Mouse (Mus musculus): Measurements from ENCODE around the gene Grm7. TPM values are rescaled to one million over a fixed set of nuclear protein-coding genes. Genes with fewer than 3 reads are reported as not detected.

Gene Grm7
- polyA plus RNA-seq, 1 experiment from 2014 or later = 0.44 TPM

DNA sequence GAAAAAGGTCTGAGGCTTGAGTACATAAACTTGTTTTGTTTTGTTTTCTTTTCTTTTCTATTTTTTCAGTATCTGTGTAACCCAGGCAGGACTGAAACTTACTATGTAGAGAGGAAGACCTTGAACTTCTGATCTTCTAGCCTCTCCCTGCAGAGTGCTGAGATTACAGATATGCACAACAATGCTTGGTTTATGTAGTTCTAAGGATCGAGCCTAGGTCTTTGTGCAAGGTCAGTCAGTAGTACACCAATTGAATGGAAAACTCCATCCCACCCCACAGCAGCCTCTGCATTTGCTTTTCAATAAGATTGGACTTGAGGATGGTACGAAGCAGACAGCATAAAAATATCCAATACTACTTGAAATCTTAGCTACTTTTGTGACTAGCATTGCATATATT, 800.8 kb downstream of the Grm7 start:
- H3K4me2 ChIP-seq = no peak overlapping the region
- H3K36me3 ChIP-seq (ENCODE audit: control insufficient read depth, insufficient read depth, low read length) = no peaks in the 10 kb centered on the region
- no peak overlapping the region for H3K4me3 ChIP-seq (ENCODE audit: low read depth, low read length)
- DNase-seq (ENCODE audit: low spot score) (no peak), ATAC-seq (replicated peaks; ENCODE audit: low FRiP score) (no peak)
- H3K27me3 ChIP-seq (replicated peaks; ENCODE audit: control insufficient read depth, insufficient read depth, low read length) = no peaks in the 10 kb centered on the region
- no peaks in the 10 kb centered on the region for H3K4me1 ChIP-seq (replicated peaks; ENCODE audit: control insufficient read depth, insufficient read depth, low read length)
- H3K9ac ChIP-seq (ENCODE audit: low read depth, low read length) = no peak overlapping the region
- H3K27ac ChIP-seq (ENCODE audit: low read depth, low read length) = no peak overlapping the region
- WGBS = 67% methylated on average over 2 of the region's 2 CpGs
- no peaks in the 10 kb centered on the region for H3K9me3 ChIP-seq (ENCODE audit: control insufficient read depth, low read length)

- Histone ChIP-seq H3K4me2 (no peak overlapping the region), H3K36me3 (ENCODE audit: control insufficient read depth, insufficient read depth, low read length) (no peaks in the 10 kb centered on the region), H3K4me1 (replicated peaks; ENCODE audit: control insufficient read depth, insufficient read depth, low read length) (no peaks in the 10 kb centered on the region), H3K9me3 (ENCODE audit: control insufficient read depth, low read length) (no peaks in the 10 kb centered on the region), H3K9ac (ENCODE audit: low read depth, low read length) (no peak overlapping the region), H3K27ac (ENCODE audit: low read depth, low read length) (no peak overlapping the region), H3K4me3 (ENCODE audit: low read depth, low read length) (no peak overlapping the region), H3K27me3 (replicated peaks; ENCODE audit: control insufficient read depth, insufficient read depth, low read length) (no peaks in the 10 kb centered on the region)
- DNase-seq (ENCODE audit: low spot score) (no peak), ATAC-seq (replicated peaks; ENCODE audit: low FRiP score) (no peak)
Observed at GRCm38 (mm10) chr6:111447851-111448250, 802.5 kb downstream of the Grm7 start.

- no peaks in the 10 kb centered on the region for H3K36me3 ChIP-seq (ENCODE audit: control insufficient read depth, insufficient read depth, low read length)
- 39% methylated on average over 3 of the region's 3 CpGs for WGBS
- H3K27ac ChIP-seq (ENCODE audit: low read depth, low read length) = no peak overlapping the region
- no peak overlapping the region for H3K4me3 ChIP-seq (ENCODE audit: low read depth, low read length)
- H3K4me1 ChIP-seq (replicated peaks; ENCODE audit: control insufficient read depth, insufficient read depth, low read length) = no peaks in the 10 kb centered on the region
- DNase-seq (ENCODE audit: low spot score) (no peak), ATAC-seq (replicated peaks; ENCODE audit: low FRiP score) (no peak)
- no peak overlapping the region for H3K9ac ChIP-seq (ENCODE audit: low read depth, low read length)
- no peaks in the 10 kb centered on the region for H3K27me3 ChIP-seq (replicated peaks; ENCODE audit: control insufficient read depth, insufficient read depth, low read length)
- no peak overlapping the region for H3K4me2 ChIP-seq
- no peaks in the 10 kb centered on the region for H3K9me3 ChIP-seq (ENCODE audit: control insufficient read depth, low read length)
Observed at GRCm38 (mm10) chr6:111449054-111449783, 803.8 kb downstream of the Grm7 start.

DNA sequence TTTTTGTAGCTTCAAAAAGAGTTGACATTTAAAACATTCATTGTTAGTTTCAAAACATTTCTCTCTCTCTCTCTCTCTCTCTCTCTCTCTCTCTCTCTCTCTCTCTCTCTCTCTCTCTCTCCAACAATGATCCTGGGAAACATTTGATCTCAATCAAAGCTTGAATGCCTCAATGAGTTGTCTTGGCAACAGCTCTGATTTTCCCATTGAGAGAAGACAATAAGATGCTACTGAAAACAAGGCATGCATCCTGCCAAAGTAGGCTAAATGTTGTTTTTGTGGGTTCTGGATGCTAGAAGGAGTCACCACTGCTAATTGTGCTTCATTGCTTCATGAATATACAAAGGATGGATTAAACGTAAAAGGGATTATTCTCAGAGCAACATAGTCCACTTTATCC, 836.5 kb downstream of the Grm7 start:
- Histone ChIP-seq H3K36me3 (ENCODE audit: control insufficient read depth, insufficient read depth, low read length) (no peaks in the 10 kb centered on the region), H3K4me3 (ENCODE audit: low read depth, low read length) (no peak overlapping the region), H3K9me3 (ENCODE audit: control insufficient read depth, low read length) (no peaks in the 10 kb centered on the region), H3K9ac (ENCODE audit: low read depth, low read length) (no peak overlapping the region), H3K27ac (ENCODE audit: low read depth, low read length) (no peak overlapping the region), H3K4me2 (no peak overlapping the region), H3K27me3 (replicated peaks; ENCODE audit: control insufficient read depth, insufficient read depth, low read length) (no peaks in the 10 kb centered on the region), H3K4me1 (replicated peaks; ENCODE audit: control insufficient read depth, insufficient read depth, low read length) (no peaks in the 10 kb centered on the region)
- DNase-seq (ENCODE audit: low spot score) (no peak), ATAC-seq (replicated peaks; ENCODE audit: low FRiP score) (no peak)
- WGBS = 55% methylated on average over 1 of the region's 1 CpGs

DNA sequence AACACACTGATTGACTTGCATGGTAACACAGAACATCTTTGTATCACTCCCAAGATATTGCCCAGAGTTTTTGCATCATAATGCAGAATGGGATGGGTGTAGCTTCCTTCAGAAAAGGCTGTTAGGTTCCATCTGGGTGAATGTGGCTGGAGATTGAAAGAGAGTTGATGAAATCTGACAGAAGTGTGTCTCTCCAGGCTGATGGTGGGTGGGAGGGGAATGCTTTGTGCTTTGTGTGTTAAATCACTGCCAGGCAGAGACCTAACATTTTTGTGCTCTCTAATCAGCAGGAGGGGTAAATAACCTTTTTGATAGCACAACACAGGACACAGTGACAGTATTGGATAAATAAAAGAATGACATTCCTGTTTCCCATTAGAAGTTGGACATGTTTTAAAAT, 840.7 kb downstream of the Grm7 start:
- no peaks in the 10 kb centered on the region for H3K36me3 ChIP-seq (ENCODE audit: control insufficient read depth, insufficient read depth, low read length)
- H3K4me1 ChIP-seq (replicated peaks; ENCODE audit: control insufficient read depth, insufficient read depth, low read length) = no peaks in the 10 kb centered on the region
- no peaks in the 10 kb centered on the region for H3K27me3 ChIP-seq (replicated peaks; ENCODE audit: control insufficient read depth, insufficient read depth, low read length)
- no peak overlapping the region for H3K9ac ChIP-seq (ENCODE audit: low read depth, low read length)
- H3K27ac ChIP-seq (ENCODE audit: low read depth, low read length) = no peak overlapping the region
- no peaks in the 10 kb centered on the region for H3K9me3 ChIP-seq (ENCODE audit: control insufficient read depth, low read length)
- ATAC-seq (replicated peaks; ENCODE audit: low FRiP score) (no peak), DNase-seq (ENCODE audit: low spot score) (no peak)
- H3K4me3 ChIP-seq (ENCODE audit: low read depth, low read length) = no peak overlapping the region
- H3K4me2 ChIP-seq = no peak overlapping the region

DNA sequence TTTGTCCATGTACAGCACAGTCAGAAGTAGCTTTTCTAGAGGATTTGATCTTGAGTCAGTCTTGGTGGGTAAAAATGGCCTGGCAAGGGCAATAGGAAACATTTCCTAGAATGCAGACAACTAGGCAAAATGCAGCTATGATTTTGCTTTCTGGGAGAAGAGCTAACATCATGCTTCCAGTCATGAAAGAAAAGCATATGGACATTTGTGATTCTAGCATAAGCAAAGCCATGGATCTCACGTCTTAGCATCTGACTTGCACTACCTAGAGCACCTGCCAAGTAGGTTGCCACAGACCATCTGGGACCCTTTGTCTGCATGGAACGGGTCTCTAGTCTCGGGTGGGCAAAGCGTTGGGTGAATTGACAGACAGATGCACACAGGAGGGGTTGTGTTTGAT, 842.2 kb downstream of the Grm7 start:
- no peaks in the 10 kb centered on the region for H3K36me3 ChIP-seq (ENCODE audit: control insufficient read depth, insufficient read depth, low read length)
- no peak overlapping the region for H3K27ac ChIP-seq (ENCODE audit: low read depth, low read length)
- 79% methylated on average over 4 of the region's 4 CpGs for whole genome bisulfite sequencing
- ATAC-seq (replicated peaks; ENCODE audit: low FRiP score) = no peak
- H3K9ac ChIP-seq (ENCODE audit: low read depth, low read length) = no peak overlapping the region
- DNase-seq (ENCODE audit: low spot score) = no peak
- no peaks in the 10 kb centered on the region for H3K9me3 ChIP-seq (ENCODE audit: control insufficient read depth, low read length)
- no peak overlapping the region for H3K4me2 ChIP-seq
- H3K27me3 ChIP-seq (replicated peaks; ENCODE audit: control insufficient read depth, insufficient read depth, low read length) = no peaks in the 10 kb centered on the region
- H3K4me1 ChIP-seq (replicated peaks; ENCODE audit: control insufficient read depth, insufficient read depth, low read length) = no peaks in the 10 kb centered on the region
- H3K4me3 ChIP-seq (ENCODE audit: low read depth, low read length) = no peak overlapping the region

DNA sequence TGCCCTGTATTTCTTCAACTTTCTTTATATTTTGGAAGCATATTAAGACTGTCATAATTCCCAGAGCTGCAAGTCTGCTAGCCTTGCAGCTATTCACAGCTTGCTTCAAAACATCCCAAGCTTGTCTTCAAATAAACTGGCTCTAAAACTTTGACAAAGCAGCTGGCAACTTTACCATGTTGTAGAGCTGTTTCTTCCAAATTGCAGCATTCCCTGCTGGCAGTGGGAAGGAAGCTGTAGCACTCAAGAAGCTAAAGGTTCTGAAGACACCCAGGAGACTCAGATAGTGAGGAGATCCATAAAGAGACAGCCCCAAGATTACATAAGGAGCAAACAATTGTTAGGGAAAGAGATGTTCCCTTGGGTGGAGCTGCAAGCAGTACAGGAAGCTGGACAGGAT, 846.8 kb downstream of the Grm7 start:
- no peaks in the 10 kb centered on the region for H3K9me3 ChIP-seq (ENCODE audit: control insufficient read depth, low read length)
- ATAC-seq (replicated peaks; ENCODE audit: low FRiP score) (no peak), DNase-seq (ENCODE audit: low spot score) (no peak)
- no peaks in the 10 kb centered on the region for H3K27me3 ChIP-seq (replicated peaks; ENCODE audit: control insufficient read depth, insufficient read depth, low read length)
- no peak overlapping the region for H3K4me2 ChIP-seq
- H3K9ac ChIP-seq (ENCODE audit: low read depth, low read length) = no peak overlapping the region
- no peaks in the 10 kb centered on the region for H3K36me3 ChIP-seq (ENCODE audit: control insufficient read depth, insufficient read depth, low read length)
- H3K4me1 ChIP-seq (replicated peaks; ENCODE audit: control insufficient read depth, insufficient read depth, low read length) = no peaks in the 10 kb centered on the region
- H3K27ac ChIP-seq (ENCODE audit: low read depth, low read length) = no peak overlapping the region
- H3K4me3 ChIP-seq (ENCODE audit: low read depth, low read length) = no peak overlapping the region

DNA sequence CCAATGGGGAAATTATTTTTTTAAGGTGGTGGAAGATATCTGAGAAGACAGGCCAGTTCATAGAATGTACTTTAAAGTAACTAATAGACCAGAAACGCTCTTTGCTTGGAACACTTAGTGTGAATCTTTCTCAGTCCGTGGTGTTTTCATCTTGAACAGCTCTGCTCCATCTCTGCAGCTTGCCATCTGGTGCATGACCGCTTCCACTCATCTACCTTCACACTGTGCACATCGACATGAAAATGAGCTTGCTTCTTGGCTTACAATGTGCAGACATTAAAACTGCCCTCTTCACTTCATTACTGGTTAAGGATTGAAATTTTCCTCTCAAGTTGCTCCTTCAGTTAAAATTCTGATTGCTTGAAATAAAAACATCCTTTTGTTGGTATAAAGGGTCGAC, 854.2 kb downstream of the Grm7 start:
- Histone ChIP-seq H3K9me3 (ENCODE audit: control insufficient read depth, low read length) (no peaks in the 10 kb centered on the region), H3K4me3 (ENCODE audit: low read depth, low read length) (no peak overlapping the region), H3K4me2 (no peak overlapping the region), H3K27ac (ENCODE audit: low read depth, low read length) (no peak overlapping the region), H3K27me3 (replicated peaks; ENCODE audit: control insufficient read depth, insufficient read depth, low read length) (no peaks in the 10 kb centered on the region), H3K9ac (ENCODE audit: low read depth, low read length) (no peak overlapping the region), H3K36me3 (ENCODE audit: control insufficient read depth, insufficient read depth, low read length) (no peaks in the 10 kb centered on the region), H3K4me1 (replicated peaks; ENCODE audit: control insufficient read depth, insufficient read depth, low read length) (no peaks in the 10 kb centered on the region)
- ATAC-seq (replicated peaks; ENCODE audit: low FRiP score) = no peak
- no peak for DNase-seq (ENCODE audit: low spot score)
- 78% methylated on average over 5 of the region's 5 CpGs for WGBS

DNA sequence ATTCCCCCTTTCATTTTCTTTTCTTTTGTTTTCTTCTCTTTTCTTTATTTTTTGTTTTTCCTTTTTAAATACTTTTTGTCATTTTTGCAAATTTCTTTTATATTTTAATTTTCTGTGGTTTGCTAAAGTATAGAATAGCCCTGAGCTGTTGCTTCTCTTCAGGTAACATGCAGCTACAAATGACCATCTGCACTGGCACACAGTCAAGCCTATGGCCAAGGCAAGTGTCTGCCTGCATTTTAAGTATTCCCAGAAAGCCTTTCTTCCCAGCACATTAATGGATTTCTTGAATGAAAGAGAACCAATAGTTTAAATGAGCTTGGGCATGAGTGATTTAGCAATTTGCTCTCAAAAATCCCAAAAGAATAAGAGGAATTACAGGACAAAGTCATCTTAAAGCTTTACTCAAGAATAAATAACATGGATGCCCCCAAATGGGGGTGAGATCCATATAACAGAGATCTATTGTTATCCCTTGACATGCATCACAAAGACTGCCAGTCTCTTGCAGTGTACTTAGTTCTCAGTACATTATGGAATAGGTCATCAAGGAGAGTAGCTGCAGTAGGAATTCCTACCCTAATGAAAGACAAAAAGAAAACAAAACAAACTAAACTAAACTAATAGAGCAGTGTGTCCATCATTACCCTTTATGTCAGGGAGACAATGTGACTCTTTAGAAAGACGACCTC, 865.5 kb downstream of the Grm7 start:
- Histone ChIP-seq H3K4me1 (replicated peaks; ENCODE audit: control insufficient read depth, insufficient read depth, low read length) (no peaks in the 10 kb centered on the region), H3K9ac (ENCODE audit: low read depth, low read length) (no peak overlapping the region), H3K27me3 (replicated peaks; ENCODE audit: control insufficient read depth, insufficient read depth, low read length) (no peaks in the 10 kb centered on the region), H3K4me2 (no peak overlapping the region), H3K27ac (ENCODE audit: low read depth, low read length) (no peak overlapping the region), H3K9me3 (ENCODE audit: control insufficient read depth, low read length) (no peaks in the 10 kb centered on the region), H3K36me3 (ENCODE audit: control insufficient read depth, insufficient read depth, low read length) (no peaks in the 10 kb centered on the region), H3K4me3 (ENCODE audit: low read depth, low read length) (no peak overlapping the region)
- ATAC-seq (replicated peaks; ENCODE audit: low FRiP score) = no peak
- WGBS = 74% methylated on average over 1 of the region's 1 CpGs
- DNase-seq (ENCODE audit: low spot score) = no peak
